Mouse (Mus musculus) neural tube, embryonic 15.5 days (tissue): ENCODE results near the gene Nudt13. TPM values are rescaled to one million over a fixed set of nuclear protein-coding genes. Genes with fewer than 3 reads are reported as not detected.

Experiments
- ATAC-seq: fragments of 200-750 bp; cut with Nextera tagmentation; 2 replicates; pipeline ENCODE4 v1.8.0; 2017; ENCODE audit warnings: mild to moderate bottlenecking, moderate TSS enrichment, moderate library complexity; ENCODE audit not compliant: low FRiP score
- H3K27ac ChIP-seq: fragments of 300-500 bp; sonication (generic); replicated peaks from 2 replicates; pipeline ENCODE4 v1.5.1; 2015; ENCODE audit warnings: mild to moderate bottlenecking, inconsistent platforms
- H3K27me3 ChIP-seq: fragments of 300-500 bp; sonication (generic); replicated peaks from 2 replicates; pipeline ENCODE4 v1.6.1; 2015; ENCODE audit warnings: inconsistent platforms
- H3K36me3 ChIP-seq: fragments of 300-500 bp; sonication (generic); 2 replicates; pipeline ENCODE4 v1.6.1; 2015; ENCODE audit warnings: inconsistent platforms
- H3K4me1 ChIP-seq: fragments of 300-500 bp; sonication (generic); 2 replicates; pipeline ENCODE4 v1.6.1; 2015; ENCODE audit warnings: inconsistent platforms
- H3K4me2 ChIP-seq: fragments of 300-500 bp; sonication (generic); 2 replicates; pipeline ENCODE4 v1.6.1; 2015; ENCODE audit warnings: inconsistent platforms, mild to moderate bottlenecking, moderate library complexity
- H3K4me3 ChIP-seq: fragments of 300-500 bp; sonication (generic); replicated peaks from 2 replicates; pipeline ENCODE4 v1.5.1; 2015; ENCODE audit warnings: mild to moderate bottlenecking, inconsistent platforms
- H3K9ac ChIP-seq: fragments of 300-500 bp; sonication (generic); replicated peaks from 2 replicates; pipeline ENCODE4 v1.6.1; 2015; ENCODE audit warnings: mild to moderate bottlenecking, inconsistent platforms
- H3K9me3 ChIP-seq: fragments of 300-500 bp; sonication (generic); replicated peaks from 2 replicates; pipeline ENCODE4 v1.6.1; 2016; ENCODE audit warnings: inconsistent platforms
- WGBS: fragments of 180-500 bp; shearing (Covaris S2); methylation state at CpG from one replicate; pipeline ENCODE4 v1.1.7; 2015; ENCODE audit warnings: mixed read lengths; 5-methylcytosine and 5-hydroxymethylcytosine counted together
- polyA plus RNA-seq: library from polyadenylated mRNA; unstranded; fragments of >200 nt; fragmentation: Nextera tagmentation; extraction: Ambion mirVana; gene quantifications from 2 replicates; pipeline ENCODE4 v1.2.1, GENCODE M21; 2015

Nudt13 gene
- polyA plus RNA-seq, 1 experiment from 2014 or later = 14.0 TPM

- H3K27me3 ChIP-seq = no peaks in the 10 kb centered on the region
- H3K36me3 ChIP-seq = peaks cover 36% of the 10 kb centered on the region
- no peak overlapping the region for H3K4me2 ChIP-seq
- no peak overlapping the region for H3K4me3 ChIP-seq
- H3K27ac ChIP-seq = no peak overlapping the region
- no peak for ATAC-seq
- H3K9me3 ChIP-seq = no peaks in the 10 kb centered on the region
- H3K9ac ChIP-seq = no peak overlapping the region
- WGBS = 89% methylated on average over 9 of the region's 9 CpGs
- H3K4me1 ChIP-seq = peaks cover 34% of the 10 kb centered on the region
These were observed 51.4 kb downstream of the Nudt13 start for GRCm38 (mm10) chr14:20345885-20346284.

DNA sequence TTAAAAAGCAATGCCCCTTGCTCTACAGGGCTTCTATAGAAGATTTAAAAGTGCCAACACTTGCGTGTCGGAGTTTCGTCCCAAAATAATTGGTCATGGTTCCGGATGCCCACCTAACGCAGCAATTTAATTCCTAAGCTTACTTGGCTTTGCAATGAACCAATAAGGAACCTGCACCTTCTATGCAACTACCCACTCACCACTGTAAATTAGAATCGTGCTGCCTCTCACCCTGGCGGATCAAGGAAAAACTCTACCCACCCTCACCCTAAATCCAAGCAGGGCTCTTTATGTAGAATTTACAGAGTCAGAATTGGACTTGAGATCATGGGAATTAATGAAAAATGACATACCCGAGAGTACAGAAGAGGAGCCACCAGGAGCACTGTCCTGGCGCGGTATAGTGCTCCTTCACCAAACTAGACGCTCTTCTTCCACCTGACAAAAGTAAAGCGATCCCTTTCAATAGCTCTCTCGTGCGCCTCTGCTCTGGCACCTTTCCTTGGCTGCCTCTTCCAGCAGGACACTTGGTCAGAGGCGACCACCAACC lies 53.0 kb downstream of the Nudt13 start:
- Histone ChIP-seq H3K9me3 (no peaks in the 10 kb centered on the region), H3K4me1 (peaks cover 34% of the 10 kb centered on the region), H3K4me3 (peak overlapping the region; percentile 93), H3K36me3 (peaks cover 28% of the 10 kb centered on the region), H3K27ac (peak overlapping the region; percentile 96), H3K4me2 (peak overlapping the region; percentile 72), H3K27me3 (no peaks in the 10 kb centered on the region), H3K9ac (peak overlapping the region; percentile 74)
- ATAC-seq = peak; percentile 79
- 5% methylated on average over 15 of the region's 15 CpGs for WGBS

GRCm38 (mm10) chr14:20347991-20348541 lies 53.6 kb downstream of the Nudt13 start, which contains the start of the genes Ecd and Fam149b:
Gene Ecd (minus strand): TSS chr14:20348121.
Gene Fam149b (plus strand): TSS chr14:20348162.
- WGBS = under 1% methylated on average over 41 of the region's 42 CpGs
- peak within 1 kb of the TSS; percentile 96 for H3K27ac ChIP-seq
- peak within 1 kb of the TSS; percentile 93 for H3K4me3 ChIP-seq
- H3K9ac ChIP-seq = peak within 1 kb of the TSS; percentile 96
- H3K27me3 ChIP-seq = no peaks in the 10 kb centered on the region
- H3K9me3 ChIP-seq = no peaks in the 10 kb centered on the region
- peak; percentile 99 for ATAC-seq
- H3K4me1 ChIP-seq = peaks cover 34% of the 10 kb centered on the region
- H3K36me3 ChIP-seq = peaks cover 30% of the 10 kb centered on the region
- peak within 1 kb of the TSS; percentile 72 for H3K4me2 ChIP-seq

- Histone ChIP-seq H3K4me1 (no peaks in the 10 kb centered on the region), H3K9ac (no peak overlapping the region), H3K27me3 (no peaks in the 10 kb centered on the region), H3K9me3 (no peaks in the 10 kb centered on the region), H3K27ac (no peak overlapping the region), H3K36me3 (peaks cover 74% of the 10 kb centered on the region), H3K4me3 (no peak overlapping the region), H3K4me2 (no peak overlapping the region)
- WGBS = 95% methylated on average over 4 of the region's 4 CpGs
- ATAC-seq = no peak
These were observed 68.7 kb downstream of the Nudt13 start for GRCm38 (mm10) chr14:20363230-20363629.

Other genes with a start within 250 kb of the Nudt13 start
- 11.3 and 11.9 TPM in 2 replicates for gene Saysd1, start 156.2 kb upstream of the Nudt13 start, polyA plus RNA-seq
- gene Kcnk5, start 112.9 kb upstream of the Nudt13 start, polyA plus RNA-seq = 1.5 and 4.2 TPM in 2 replicates
- 0.19 TPM in 1 of 2 replicates, not detected in the other for gene Kcnk16, start 25.5 kb upstream of the Nudt13 start, polyA plus RNA-seq
- 48.4 and 51.3 TPM in 2 replicates for gene Ecd, start 53.4 kb downstream of the Nudt13 start, polyA plus RNA-seq
- 40.8 and 41.2 TPM in 2 replicates for gene Fam149b, start 53.5 kb downstream of the Nudt13 start, polyA plus RNA-seq
- gene Dnajc9, start 94.2 kb downstream of the Nudt13 start, polyA plus RNA-seq = 115 and 145 TPM in 2 replicates
- 72.5 and 81.9 TPM in 2 replicates for gene Mrps16, start 98.9 kb downstream of the Nudt13 start, polyA plus RNA-seq
- 0.96 and 1.3 TPM in 2 replicates for gene Cfap70, start 157.5 kb downstream of the Nudt13 start, polyA plus RNA-seq
- gene Anxa7, start 185.4 kb downstream of the Nudt13 start, polyA plus RNA-seq = 18.0 and 29.8 TPM in 2 replicates
- gene Mss51, start 202.2 kb downstream of the Nudt13 start, polyA plus RNA-seq = 0.40 and 0.73 TPM in 2 replicates